Mouse (Mus musculus) urinary bladder, postnatal 0 days (tissue): Measurements from ENCODE around the gene Padi3. TPM values are rescaled to one million over a fixed set of nuclear protein-coding genes. Genes with fewer than 3 reads are reported as not detected.

Experiments
- polyA plus RNA-seq: library from polyadenylated mRNA; unstranded; fragments of >200 nt; fragmentation: Nextera tagmentation; extraction: Ambion mirVana; gene quantifications from 2 replicates; pipeline ENCODE4 v1.2.1, GENCODE M21; 2015

Padi3 gene
- polyA plus RNA-seq: 0.30 TPM in 1 of 2 replicates, not detected in the other

GRCm38 (mm10) chr4:140810458-140811260, at the start of gene Padi3:
Gene Padi3, minus strand, starts transcription at chr4:140810648.

DNA sequence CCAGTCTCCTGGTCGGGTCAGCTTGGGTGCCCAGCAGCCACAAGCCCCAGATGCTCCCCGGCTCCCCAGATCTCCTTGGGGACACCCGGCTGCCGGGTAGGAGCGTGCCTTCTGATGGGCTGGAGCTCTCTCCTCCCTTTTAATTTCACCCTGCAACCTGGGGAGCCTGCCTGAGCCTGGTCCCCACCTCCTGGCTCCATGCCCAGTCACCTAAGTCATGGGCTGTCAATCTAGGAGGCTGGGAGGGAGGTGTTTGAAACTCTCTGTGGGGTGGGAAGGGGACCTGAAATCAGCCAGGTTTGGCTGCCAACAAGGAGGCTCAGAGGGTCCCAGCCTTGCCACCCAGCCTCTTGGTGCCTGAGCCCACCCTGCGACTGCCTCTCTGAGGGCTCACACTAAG, 35.2 kb upstream of the Padi3 start, which contains the start of gene Padi1:
Gene Padi1, minus strand, starts transcription at position 113 of the 400 bp plus-strand sequence.

DNA sequence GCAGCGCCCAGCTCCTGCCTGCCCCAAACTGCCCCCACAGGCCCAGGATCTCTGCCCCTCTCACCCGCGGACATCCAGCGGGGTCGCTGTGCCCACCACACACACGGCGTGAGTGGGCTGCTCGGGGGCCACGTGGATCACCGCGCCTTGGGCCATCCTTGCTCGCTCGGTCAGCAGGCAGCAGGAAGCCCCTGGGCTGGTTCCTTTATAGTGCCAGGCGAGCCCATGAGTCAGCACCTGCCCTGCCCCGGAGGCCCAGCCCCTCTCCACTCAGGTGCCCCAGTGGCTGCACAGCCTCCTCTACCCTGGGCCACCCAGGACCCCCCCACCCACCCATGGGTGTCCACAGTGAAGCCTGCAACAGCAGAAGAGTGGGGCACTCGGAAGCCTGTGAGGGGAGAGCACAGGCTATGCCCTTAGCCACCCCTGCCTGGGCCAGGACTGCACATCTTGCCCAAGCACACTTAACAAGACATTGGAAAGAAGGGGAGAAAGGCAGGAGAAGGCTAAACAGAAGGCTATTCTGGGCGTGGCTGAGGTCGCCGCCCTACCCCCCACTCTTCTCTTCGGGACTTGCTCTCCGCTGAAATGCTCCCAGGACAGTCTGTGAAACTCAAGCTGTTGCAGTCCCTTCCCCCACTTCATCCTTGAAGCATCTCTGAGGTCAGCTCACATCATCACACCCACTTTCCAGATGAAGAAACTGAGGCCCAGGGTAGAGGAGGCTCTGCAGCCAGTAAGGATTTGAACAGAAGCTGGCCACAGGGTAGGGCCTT, 36.2 kb downstream of the Padi3 start, which contains the start of gene Padi4:
Gene Padi4, minus strand, starts transcription at position 212 of the 776 bp plus-strand sequence.

GRCm38 (mm10) chr4:140742543-140742942, 67.9 kb downstream of the Padi3 start, which contains the start of gene Padi6:
Gene Padi6, minus strand, starts transcription at chr4:140742643.

Other genes with a start within 250 kb of the Padi3 start
- gene Arhgef10l, start 144.6 kb downstream of the Padi3 start, polyA plus RNA-seq: 15.6 and 16.6 TPM in 2 replicates
- gene Rcc2, start 110.1 kb downstream of the Padi3 start, polyA plus RNA-seq: 8.6 and 9.8 TPM in 2 replicates
- not detected in 2 replicates for gene Padi6, start 68.0 kb downstream of the Padi3 start, polyA plus RNA-seq
- 1.7 and 11.5 TPM in 2 replicates for gene Padi4, start 36.4 kb downstream of the Padi3 start, polyA plus RNA-seq
- gene Padi1, start 35.1 kb upstream of the Padi3 start, polyA plus RNA-seq: 0.07 and 0.16 TPM in 2 replicates
- 0.52 and 1.2 TPM in 2 replicates for gene Padi2, start 95.7 kb upstream of the Padi3 start, polyA plus RNA-seq
- gene Sdhb, start 150.6 kb upstream of the Padi3 start, polyA plus RNA-seq: 336 and 350 TPM in 2 replicates
- 16.9 and 22.3 TPM in 2 replicates for gene Atp13a2, start 176.2 kb upstream of the Padi3 start, polyA plus RNA-seq
- 162 and 198 TPM in 2 replicates for gene Mfap2, start 199.8 kb upstream of the Padi3 start, polyA plus RNA-seq
- gene Crocc, start 249.9 kb upstream of the Padi3 start, polyA plus RNA-seq: 1.7 and 3.0 TPM in 2 replicates